Mouse (Mus musculus) CH12.LX (cell line): ENCODE measurements around the gene Psmb9.
A peak's percentile ranks its signal among the peaks of the same experiment; 100 is the strongest.

Experiments
- BHLHE40 ChIP-seq: IDR thresholded peaks from 2 replicates; pipeline ENCODE4 v1.6.1; 2011; ENCODE audit warnings: mild to moderate bottlenecking, low read depth, low read length, improper control_type of control experiment
- CTCF ChIP-seq, 2 experiments: IDR thresholded peaks in 1 of 2; conservative IDR thresholded peaks in 1 of 2; 2 replicates each; pipeline ENCODE4 v1.5.1; 2011 to 2012; ENCODE audit warnings: low read depth in 2 of 2, low read length in 2 of 2, improper control_type of control experiment in 1 of 2, inconsistent platforms in 1 of 2, mild to moderate bottlenecking in 1 of 2, moderate library complexity in 1 of 2
- E2F4 ChIP-seq: IDR thresholded peaks from 2 replicates; pipeline ENCODE4 v1.6.1; 2011; ENCODE audit warnings: low read depth, low read length, improper control_type of control experiment; ENCODE audit not compliant: insufficient replicate concordance
- EP300 ChIP-seq: IDR thresholded peaks from 2 replicates; pipeline ENCODE4 v1.6.1; 2011; ENCODE audit warnings: low read length, improper control_type of control experiment
- MAFK ChIP-seq: IDR thresholded peaks from 2 replicates; pipeline ENCODE4 v1.6.1; 2011; ENCODE audit warnings: low read length, improper control_type of control experiment; ENCODE audit not compliant: insufficient replicate concordance
- MAX ChIP-seq: IDR thresholded peaks from 2 replicates; pipeline ENCODE4 v1.6.1; 2011; ENCODE audit warnings: low read length, improper control_type of control experiment
- MEF2A ChIP-seq: IDR thresholded peaks from 2 replicates; pipeline ENCODE4 v1.6.1; 2014; ENCODE audit warnings: low read depth, mild to moderate bottlenecking, inconsistent platforms, low read length, improper control_type of control experiment, borderline replicate concordance
- POLR2A ChIP-seq: IDR thresholded peaks from 2 replicates; pipeline ENCODE4 v1.6.1; 2011; ENCODE audit warnings: low read depth, mild to moderate bottlenecking, improper control_type of control experiment, low read length
- RAD21 ChIP-seq: IDR thresholded peaks from 2 replicates; pipeline ENCODE4 v1.6.1; 2011; ENCODE audit warnings: low read depth, mild to moderate bottlenecking, low read length, improper control_type of control experiment, moderate library complexity
- RCOR1 ChIP-seq: conservative IDR thresholded peaks from 2 replicates; pipeline ENCODE4 v1.6.1; 2012; ENCODE audit warnings: low read depth, mild to moderate bottlenecking, inconsistent platforms, low read length, improper control_type of control experiment
- ZC3H11A ChIP-seq: IDR thresholded peaks from 2 replicates; pipeline ENCODE4 v1.6.1; 2012; ENCODE audit warnings: low read depth, mild to moderate bottlenecking, inconsistent platforms, low read length, improper control_type of control experiment
- ZKSCAN1 ChIP-seq: IDR thresholded peaks from 2 replicates; pipeline ENCODE4 v1.6.1; 2012; ENCODE audit warnings: low read depth, inconsistent platforms, low read length, improper control_type of control experiment, borderline replicate concordance
- ZMIZ1 ChIP-seq: IDR thresholded peaks from 2 replicates; pipeline ENCODE4 v1.6.1; 2012; ENCODE audit warnings: low read depth, mild to moderate bottlenecking, inconsistent platforms, low read length, improper control_type of control experiment
- ZNF384 ChIP-seq: IDR thresholded peaks from 2 replicates; pipeline ENCODE4 v1.6.1; 2012; ENCODE audit warnings: low read depth, low read length, improper control_type of control experiment, inconsistent platforms

GRCm38 (mm10) chr17:34165033-34165730, 22.4 kb downstream of the Psmb9 start:
- TF ChIP-seq MEF2A = no peak
- TF ChIP-seq E2F4 = no peak
- no peak for TF ChIP-seq MAFK
- peak in 1 of 2 experiments; percentile 58; a peak in 2 of 4 replicates for TF ChIP-seq CTCF (conservative IDR thresholded peaks at IDR 0.05 in 1 of 2, IDR thresholded peaks at IDR 0.05 in 1 of 2; ENCODE audit: low read depth in 2 of 2, low read length in 2 of 2)
- TF ChIP-seq ZNF384 = no peak
- TF ChIP-seq ZC3H11A = no peak
- TF ChIP-seq ZMIZ1 = no peak
- TF ChIP-seq BHLHE40 = no peak
- no peak for TF ChIP-seq EP300
- peak; percentile 25 for TF ChIP-seq RAD21
- TF ChIP-seq ZKSCAN1 = no peak
- TF ChIP-seq RCOR1 = no peak
- TF ChIP-seq MAX = no peak
- no peak for TF ChIP-seq POLR2A
